Mouse (Mus musculus): ENCODE measurements around the gene Sh3d19. TPM values are rescaled to one million over a fixed set of nuclear protein-coding genes. Genes with fewer than 3 reads are reported as not detected.
"Not testable (repeated sequence)": the region's sequence is repeated elsewhere in the genome, so short reads cannot be mapped to it uniquely, and the experiment has no call there.

Sh3d19 gene
- polyA plus RNA-seq, 1 experiment from 2014 or later, result 7.9 TPM

- no peaks in the 10 kb centered on the region for H3K4me1 ChIP-seq
- no peaks in the 10 kb centered on the region for H3K36me3 ChIP-seq (replicated peaks)
- 97% methylated on average over 9 of the region's 9 CpGs for WGBS
- H3K27ac ChIP-seq, result no peak overlapping the region
- no peak for DNase-seq (ENCODE audit: extremely low spot score, low spot score)
- H3K27me3 ChIP-seq (ENCODE audit: poor library complexity, severe bottlenecking), result no peaks in the 10 kb centered on the region
- H3K9me3 ChIP-seq, result no peaks in the 10 kb centered on the region
- no peak overlapping the region for H3K4me3 ChIP-seq
These were observed 15.6 kb upstream of the Sh3d19 start for GRCm38 (mm10) chr3:85955269-85955668.

GRCm38 (mm10) chr3:85955704-85956103 lies 15.2 kb upstream of the Sh3d19 start:
- no peak overlapping the region for H3K4me3 ChIP-seq
- no peak overlapping the region for H3K27ac ChIP-seq
- no peaks in the 10 kb centered on the region for H3K9me3 ChIP-seq
- WGBS, result 91% methylated on average over 5 of the region's 5 CpGs
- no peaks in the 10 kb centered on the region for H3K27me3 ChIP-seq (ENCODE audit: poor library complexity, severe bottlenecking)
- no peaks in the 10 kb centered on the region for H3K4me1 ChIP-seq
- H3K36me3 ChIP-seq (replicated peaks), result no peaks in the 10 kb centered on the region
- DNase-seq (ENCODE audit: extremely low spot score, low spot score), result no peak

GRCm38 (mm10) chr3:85959669-85960068 lies 11.2 kb upstream of the Sh3d19 start:
- no peaks in the 10 kb centered on the region for H3K27me3 ChIP-seq (ENCODE audit: poor library complexity, severe bottlenecking)
- no peak for DNase-seq (ENCODE audit: extremely low spot score, low spot score)
- no peaks in the 10 kb centered on the region for H3K4me1 ChIP-seq
- WGBS, result 96% methylated on average over 1 of the region's 1 CpGs
- no peak overlapping the region for H3K4me3 ChIP-seq
- no peaks in the 10 kb centered on the region for H3K36me3 ChIP-seq (replicated peaks)
- H3K27ac ChIP-seq, result no peak overlapping the region
- H3K9me3 ChIP-seq, result peaks cover 8% of the 10 kb centered on the region; the same call in 1 of the 2 replicates

GRCm38 (mm10) chr3:85961134-85961533 lies 9.8 kb upstream of the Sh3d19 start:
- DNase-seq (ENCODE audit: extremely low spot score, low spot score), result no peak
- WGBS, result 45% methylated on average over 5 of the region's 5 CpGs
- H3K27ac ChIP-seq, result no peak overlapping the region
- H3K9me3 ChIP-seq, result peaks cover 8% of the 10 kb centered on the region; the same call in 1 of the 2 replicates
- H3K4me3 ChIP-seq, result no peak overlapping the region
- H3K4me1 ChIP-seq, result no peaks in the 10 kb centered on the region
- H3K27me3 ChIP-seq (ENCODE audit: poor library complexity, severe bottlenecking), result no peaks in the 10 kb centered on the region
- no peaks in the 10 kb centered on the region for H3K36me3 ChIP-seq (replicated peaks)

DNA sequence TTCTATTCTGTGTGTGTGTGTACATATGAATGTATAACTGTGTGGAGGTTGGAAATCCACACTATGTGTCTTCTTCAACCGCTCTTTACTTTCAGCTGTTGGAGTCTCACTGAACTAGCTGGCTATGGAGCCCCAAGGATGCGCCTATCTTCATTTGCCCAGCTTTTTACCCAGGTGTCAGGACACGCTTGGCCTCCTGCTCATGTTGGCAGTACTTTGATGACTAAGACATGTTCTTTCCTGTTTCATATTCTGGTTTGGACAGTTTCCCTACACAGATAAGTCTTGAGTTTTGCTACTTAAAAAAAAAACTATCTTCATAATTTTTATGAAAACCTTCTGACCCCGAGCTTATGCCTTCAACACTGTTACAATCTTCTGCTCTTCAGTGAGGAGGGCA lies 5.4 kb upstream of the Sh3d19 start:
- H3K4me1 ChIP-seq, result peaks cover 4% of the 10 kb centered on the region
- no peak for DNase-seq (ENCODE audit: extremely low spot score, low spot score)
- H3K27me3 ChIP-seq (ENCODE audit: poor library complexity, severe bottlenecking), result no peaks in the 10 kb centered on the region
- WGBS, result 93% methylated on average over 4 of the region's 4 CpGs
- H3K36me3 ChIP-seq (replicated peaks), result no peaks in the 10 kb centered on the region
- peaks cover 8% of the 10 kb centered on the region; the same call in 1 of the 2 replicates for H3K9me3 ChIP-seq
- no peak overlapping the region for H3K27ac ChIP-seq
- H3K4me3 ChIP-seq, result no peak overlapping the region

DNA sequence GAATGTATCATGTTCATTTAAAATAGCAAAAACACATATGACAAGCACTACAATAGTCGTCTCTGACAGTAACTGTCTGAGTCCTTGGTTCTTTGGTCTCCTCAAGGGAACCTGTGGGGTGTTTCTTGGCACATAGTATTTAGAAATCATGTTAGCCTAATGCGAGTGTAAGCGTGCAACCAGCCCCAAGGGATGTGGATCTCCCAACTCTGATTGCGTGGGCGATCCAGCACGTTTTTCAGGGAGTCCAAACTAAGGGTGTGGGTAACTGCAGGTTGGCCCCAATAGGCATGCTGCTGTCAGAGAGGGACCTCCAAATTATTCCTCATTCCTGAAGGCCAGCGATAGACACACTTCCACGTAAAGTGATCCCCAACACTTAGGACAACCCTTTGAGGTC lies 1.9 kb upstream of the Sh3d19 start:
- Histone ChIP-seq H3K36me3 (replicated peaks) (no peaks in the 10 kb centered on the region), H3K27me3 (ENCODE audit: poor library complexity, severe bottlenecking) (0 out of 2 replicates have a peak, but pooled peaks cover 6% of the 10 kb centered on the region), H3K4me1 (peaks cover 34% of the 10 kb centered on the region), H3K27ac (no peak overlapping the region), H3K4me3 (no peak overlapping the region), H3K9me3 (no peaks in the 10 kb centered on the region)
- DNase-seq (ENCODE audit: extremely low spot score, low spot score), result no peak
- 90% methylated on average over 8 of the region's 8 CpGs for WGBS

GRCm38 (mm10) chr3:85971599-85971975 lies 678 bp downstream of the Sh3d19 start:
- Histone ChIP-seq H3K27ac (peak overlapping the region; percentile 92), H3K27me3 (ENCODE audit: poor library complexity, severe bottlenecking) (0 out of 2 replicates have a peak, but pooled peaks cover 6% of the 10 kb centered on the region), H3K4me1 (peaks cover 34% of the 10 kb centered on the region), H3K9me3 (no peaks in the 10 kb centered on the region), H3K36me3 (replicated peaks) (no peaks in the 10 kb centered on the region), H3K4me3 (peak overlapping the region; percentile 86)
- peak; percentile 28 for DNase-seq (ENCODE audit: extremely low spot score, low spot score)
- 2% methylated on average over 13 of the region's 13 CpGs for WGBS

DNA sequence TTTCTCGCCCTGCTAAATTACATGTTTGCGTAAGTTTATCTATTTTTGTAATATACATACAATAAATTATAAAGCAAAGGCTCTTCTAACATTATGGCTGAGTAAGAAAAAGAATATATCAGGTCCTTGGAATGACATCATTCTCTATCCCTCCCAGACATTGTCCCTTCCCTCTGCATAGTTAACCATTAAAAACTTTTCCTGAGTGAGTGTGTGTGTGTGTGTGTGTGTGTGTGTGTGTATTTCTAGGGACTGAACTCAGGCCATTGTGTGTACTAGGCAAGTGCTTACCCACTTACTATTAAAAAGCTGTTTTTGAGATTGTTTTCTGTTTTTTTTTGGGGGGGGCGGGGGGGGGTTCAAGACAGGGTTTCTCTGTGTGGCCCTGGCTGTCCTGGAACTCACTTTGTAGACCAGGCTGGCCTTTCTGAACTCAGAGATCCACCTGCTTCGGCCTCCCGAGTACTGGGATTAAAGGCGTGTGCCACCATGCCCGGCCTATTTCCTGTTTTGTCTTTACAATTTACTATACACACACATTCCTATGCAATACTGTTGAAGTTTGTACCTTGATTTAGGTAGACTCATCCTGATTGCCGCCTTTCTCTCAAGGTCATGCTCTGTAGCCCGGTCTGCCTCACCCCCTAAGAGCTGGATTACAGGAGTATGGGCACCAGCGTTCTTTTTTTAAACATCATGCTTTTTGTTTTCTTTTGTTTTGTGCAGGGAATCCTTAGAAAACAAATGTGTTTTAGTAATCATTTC lies 2.6 kb downstream of the Sh3d19 start:
- DNase-seq (ENCODE audit: extremely low spot score, low spot score), result no peak
- H3K27me3 ChIP-seq (ENCODE audit: poor library complexity, severe bottlenecking), result 0 out of 2 replicates have a peak, but pooled peaks cover 6% of the 10 kb centered on the region
- 92% methylated on average over 10 of the region's 10 CpGs for WGBS
- no peak overlapping the region for H3K27ac ChIP-seq
- H3K4me1 ChIP-seq, result peaks cover 34% of the 10 kb centered on the region
- no peak overlapping the region for H3K4me3 ChIP-seq
- H3K36me3 ChIP-seq (replicated peaks), result no peaks in the 10 kb centered on the region
- no peaks in the 10 kb centered on the region for H3K9me3 ChIP-seq

DNA sequence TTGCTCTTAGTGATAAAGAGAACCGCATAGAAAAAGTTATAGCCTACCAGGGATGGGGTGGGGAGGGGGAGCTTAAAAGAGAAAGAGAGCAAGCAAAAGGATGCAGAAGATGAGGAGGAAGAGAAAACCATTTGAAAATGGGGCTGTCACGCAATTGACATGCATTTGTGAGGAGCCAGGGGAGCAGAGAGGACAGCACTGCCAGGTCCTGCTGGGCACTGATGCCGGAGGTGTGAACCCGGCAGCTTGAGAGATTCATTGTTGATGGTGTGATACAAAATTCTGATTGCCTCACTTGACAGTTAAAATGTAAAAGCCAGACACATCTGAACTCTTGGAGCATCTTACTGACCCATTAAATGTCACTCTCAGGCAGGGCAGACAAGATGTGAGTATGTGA lies 3.5 kb downstream of the Sh3d19 start:
- H3K4me1 ChIP-seq, result peaks cover 34% of the 10 kb centered on the region
- 90% methylated on average over 4 of the region's 4 CpGs for WGBS

DNA sequence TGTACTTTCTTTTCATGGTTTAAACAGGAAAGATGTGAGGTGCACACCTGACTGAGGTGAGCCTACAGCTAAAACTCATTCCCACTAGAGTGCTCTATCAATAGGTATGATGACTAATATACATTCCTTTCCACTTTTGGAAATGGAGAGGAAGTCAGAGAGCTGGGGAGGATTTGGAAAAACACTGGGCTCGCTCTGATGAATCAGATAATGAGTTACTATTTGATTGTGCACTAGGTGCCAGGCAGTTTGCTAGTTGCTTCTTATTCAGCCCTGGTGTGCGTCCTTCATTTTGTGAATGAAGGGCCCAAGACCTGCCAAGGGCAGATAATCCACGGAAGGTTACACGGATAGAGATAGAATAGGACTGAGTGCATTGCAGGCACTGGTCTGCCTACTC lies 9.1 kb downstream of the Sh3d19 start:
- Histone ChIP-seq H3K4me1 (no peaks in the 10 kb centered on the region), H3K4me3 (no peak overlapping the region), H3K36me3 (replicated peaks) (no peaks in the 10 kb centered on the region), H3K27me3 (ENCODE audit: poor library complexity, severe bottlenecking) (no peaks in the 10 kb centered on the region), H3K27ac (no peak overlapping the region), H3K9me3 (no peaks in the 10 kb centered on the region)
- WGBS, result 88% methylated on average over 4 of the region's 4 CpGs
- DNase-seq (ENCODE audit: extremely low spot score, low spot score), result no peak

More for the DNA sequence above, 3.5 kb downstream of the Sh3d19 start:
- Histone ChIP-seq H3K27me3 (ENCODE audit: poor library complexity, severe bottlenecking) (0 out of 2 replicates have a peak, but pooled peaks cover 6% of the 10 kb centered on the region), H3K4me3 (no peak overlapping the region), H3K9me3 (no peaks in the 10 kb centered on the region), H3K27ac (no peak overlapping the region), H3K36me3 (replicated peaks) (no peaks in the 10 kb centered on the region)
- DNase-seq (ENCODE audit: extremely low spot score, low spot score), result no peak

DNA sequence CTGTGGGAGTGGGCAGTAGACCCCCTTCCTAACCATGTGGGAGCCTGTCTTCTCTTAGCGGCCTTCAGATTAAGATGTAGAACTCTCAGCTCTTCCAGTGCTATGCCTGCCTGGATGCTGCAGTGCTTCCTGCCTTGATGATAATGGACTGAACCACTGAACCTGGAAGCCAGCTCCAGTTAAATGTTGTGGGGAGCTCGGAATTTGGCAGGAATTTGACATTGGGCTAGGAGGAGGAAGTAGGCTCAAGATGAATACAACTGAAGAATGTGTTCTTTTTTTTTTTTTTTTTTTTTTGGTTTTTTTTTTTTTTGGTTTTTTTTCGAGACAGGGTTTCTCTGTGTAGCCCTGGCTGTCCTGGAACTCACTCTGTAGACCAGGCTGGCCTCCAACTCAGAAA lies 10.9 kb downstream of the Sh3d19 start:
- whole genome bisulfite sequencing, result 84% methylated on average over 3 of the region's 3 CpGs
- DNase-seq (ENCODE audit: extremely low spot score, low spot score); H3K27ac ChIP-seq: not testable (repeated sequence)

DNA sequence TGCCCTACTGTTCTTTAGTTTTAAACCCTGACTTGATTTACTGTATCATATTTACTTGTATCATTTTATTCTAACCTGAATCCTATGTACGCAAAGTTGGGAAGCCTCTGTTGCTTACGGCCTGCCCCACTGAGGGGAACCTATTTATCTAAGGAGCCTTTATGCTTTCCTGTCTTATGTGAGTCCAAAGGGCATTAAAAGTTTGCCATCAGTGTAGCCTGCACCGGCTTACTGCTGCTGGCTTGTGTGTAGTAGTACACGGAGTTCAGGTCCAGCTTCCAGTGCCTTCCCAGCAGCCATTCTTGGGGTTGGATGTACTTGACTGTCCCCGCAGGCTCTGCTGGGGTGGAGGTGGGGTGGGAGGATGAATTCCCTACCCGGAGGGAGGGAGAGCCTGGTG lies 13.6 kb downstream of the Sh3d19 start:
- Histone ChIP-seq H3K36me3 (replicated peaks) (0 out of 2 replicates have a peak, but pooled peaks cover 6% of the 10 kb centered on the region), H3K4me3 (no peak overlapping the region), H3K9me3 (peaks cover 6% of the 10 kb centered on the region; the same call in 1 of the 2 replicates), H3K27me3 (ENCODE audit: poor library complexity, severe bottlenecking) (no peaks in the 10 kb centered on the region), H3K27ac (no peak overlapping the region), H3K4me1 (no peaks in the 10 kb centered on the region)
- no peak for DNase-seq (ENCODE audit: extremely low spot score, low spot score)
- WGBS, result 92% methylated on average over 6 of the region's 6 CpGs

More for the DNA sequence above, 10.9 kb downstream of the Sh3d19 start:
- not testable (repeated sequence) for H3K27me3 ChIP-seq (ENCODE audit: poor library complexity, severe bottlenecking); H3K4me3 ChIP-seq; H3K4me1 ChIP-seq; H3K9me3 ChIP-seq; H3K36me3 ChIP-seq (replicated peaks)

- Histone ChIP-seq H3K4me1 (peaks cover 11% of the 10 kb centered on the region), H3K4me3 (no peak overlapping the region), H3K27ac (no peak overlapping the region), H3K36me3 (replicated peaks) (0 out of 2 replicates have a peak, but pooled peaks cover 6% of the 10 kb centered on the region), H3K27me3 (ENCODE audit: poor library complexity, severe bottlenecking) (no peaks in the 10 kb centered on the region), H3K9me3 (peaks cover 6% of the 10 kb centered on the region; the same call in 1 of the 2 replicates)
- WGBS, result 99% methylated on average over 2 of the region's 2 CpGs
- DNase-seq (ENCODE audit: extremely low spot score, low spot score), result no peak
These were observed 16.3 kb downstream of the Sh3d19 start for GRCm38 (mm10) chr3:85987225-85987624.
